Mouse (Mus musculus) lung, postnatal 14 days (tissue): ENCODE measurements around the gene Gpr50.

ENCODE experiments used
- DNase-seq: peaks from one replicate; pipeline ENCODE4 v3.0.0; 2021

Gpr50 gene

GRCm38 (mm10) chrX:71663374-71663773 lies at the start of gene Gpr50:
Gene Gpr50 (plus strand): TSS chrX:71663667.
- no peak for DNase-seq

GRCm38 (mm10) chrX:71622286-71622685 lies 41.2 kb upstream of the Gpr50 start:
- no peak for DNase-seq

GRCm38 (mm10) chrX:71623843-71624242 lies 39.6 kb upstream of the Gpr50 start:
- peak; percentile 6 for DNase-seq

DNA sequence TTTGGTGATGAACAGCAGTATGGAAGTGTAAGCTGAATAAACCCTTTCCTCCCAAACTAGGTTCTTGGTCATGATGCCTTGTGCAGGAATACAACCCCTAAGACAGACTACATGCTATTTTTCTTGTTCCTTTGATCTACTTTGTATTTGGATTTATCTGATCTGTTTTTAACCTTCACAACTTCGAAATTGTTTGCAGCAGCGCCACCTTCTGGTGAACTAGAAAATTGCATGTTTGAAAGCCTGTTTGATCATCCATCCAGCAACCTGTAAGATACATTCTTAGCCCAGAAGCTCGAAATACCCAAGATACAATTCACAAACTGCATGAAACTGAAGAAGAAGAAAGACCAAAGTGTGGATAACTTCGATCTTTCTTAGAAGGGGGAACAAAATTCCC lies 35.2 kb upstream of the Gpr50 start:
- DNase-seq = peak; percentile 49

- no peak for DNase-seq
Measured at GRCm38 (mm10) chrX:71630709-71631108, 32.8 kb upstream of the Gpr50 start.

DNA sequence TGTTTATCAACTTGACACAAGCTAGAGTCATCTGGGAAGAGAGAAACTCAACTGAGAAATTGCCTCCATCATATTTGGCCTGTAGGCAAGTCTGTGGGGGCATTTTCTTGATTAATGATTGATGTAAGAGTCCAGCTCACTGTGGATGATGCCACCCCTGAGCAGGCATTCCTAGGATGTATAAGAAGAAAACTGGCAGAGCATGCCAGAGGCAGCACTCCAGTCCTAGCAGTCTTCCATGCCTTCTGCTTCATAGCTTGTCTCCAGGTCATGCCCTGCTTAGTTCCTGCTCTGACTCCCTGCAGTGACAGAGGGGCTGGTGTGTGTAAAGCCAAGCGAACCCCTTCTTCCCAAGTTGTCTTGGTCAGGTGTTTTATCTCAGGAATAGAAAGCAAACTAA lies 32.3 kb upstream of the Gpr50 start:
- DNase-seq = no peak

- DNase-seq = peak; percentile 68
Measured at GRCm38 (mm10) chrX:71647958-71648357, 15.5 kb upstream of the Gpr50 start.

GRCm38 (mm10) chrX:71648434-71648833 lies 15.0 kb upstream of the Gpr50 start:
- no peak for DNase-seq

DNA sequence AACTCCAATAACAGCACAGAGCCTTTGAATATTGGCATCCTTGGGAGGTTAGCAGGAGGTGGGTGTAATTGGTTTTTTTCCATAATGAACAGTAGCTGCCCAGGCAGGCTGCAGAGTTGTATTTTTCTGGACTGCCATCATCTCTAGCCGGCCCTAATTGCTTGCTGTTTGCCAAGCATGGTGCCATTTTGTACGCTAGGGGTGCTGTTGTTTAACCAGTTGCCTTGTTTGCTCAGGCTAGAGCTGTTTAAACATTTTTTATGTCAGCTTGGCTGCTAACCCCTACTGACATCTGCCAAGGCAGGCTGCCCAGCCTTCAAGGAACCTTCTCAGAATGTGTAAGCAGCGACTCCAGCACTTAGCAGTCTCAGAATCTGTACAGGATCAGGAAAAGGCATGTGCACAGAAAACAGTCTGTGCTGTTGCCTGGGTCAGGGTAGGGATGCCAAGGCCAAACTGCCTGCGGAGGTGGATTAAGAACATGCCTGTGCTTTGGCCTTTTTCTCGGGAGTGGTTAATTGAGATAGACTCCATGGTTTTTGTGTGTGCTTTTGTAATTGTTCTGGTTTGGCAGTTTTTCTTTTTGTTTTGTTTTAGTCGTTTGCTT lies 14.5 kb upstream of the Gpr50 start:
- DNase-seq = peak; percentile 49

GRCm38 (mm10) chrX:71649993-71650392 lies 13.5 kb upstream of the Gpr50 start:
- DNase-seq = no peak

GRCm38 (mm10) chrX:71661794-71662193 lies 1.7 kb upstream of the Gpr50 start:
- no peak for DNase-seq

GRCm38 (mm10) chrX:71663871-71664687 lies 612 bp downstream of the Gpr50 start:
- no peak for DNase-seq

- DNase-seq = no peak
Measured at GRCm38 (mm10) chrX:71664688-71665026, 1.2 kb downstream of the Gpr50 start.

DNA sequence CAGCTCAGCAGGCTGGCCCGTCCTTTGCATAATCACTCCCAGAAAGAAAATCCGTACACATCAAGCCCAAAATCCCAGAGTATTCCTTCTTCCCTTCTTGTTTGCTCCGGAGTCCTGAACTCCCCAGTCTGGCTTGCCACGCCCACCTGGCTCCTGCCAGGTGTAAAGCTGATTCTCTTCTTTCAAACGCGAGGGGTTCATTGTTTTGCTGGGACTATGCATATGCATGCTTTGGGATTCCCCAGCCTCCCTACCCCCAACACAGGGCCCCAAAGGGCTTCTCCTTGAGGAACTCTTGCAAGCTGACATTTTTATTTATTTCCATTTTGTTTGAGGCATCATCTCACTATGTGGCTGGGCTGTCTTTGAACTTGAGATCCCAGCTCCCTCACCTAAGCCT lies 6.8 kb downstream of the Gpr50 start:
- no peak for DNase-seq

- no peak for DNase-seq
Measured at GRCm38 (mm10) chrX:71700817-71701469, 37.5 kb downstream of the Gpr50 start.
